Mouse (Mus musculus) limb, embryonic 14.5 days (tissue): Measurements from ENCODE around the gene Trim46. TPM values are rescaled to one million over a fixed set of nuclear protein-coding genes. Genes with fewer than 3 reads are reported as not detected.

Experiments used
- ATAC-seq: fragments of 200-750 bp; cut with Nextera tagmentation; 2 replicates; pipeline ENCODE4 v1.8.0; 2017; ENCODE audit warnings: low read depth, moderate number of reproducible peaks, moderate TSS enrichment; ENCODE audit not compliant: low FRiP score
- DNase-seq: peaks from one replicate; pipeline ENCODE4 v3.0.0-alpha.2; 2015; ENCODE audit warnings: low spot score
- H3K27ac ChIP-seq: fragments of 300-500 bp; sonication (generic); replicated peaks from 2 replicates; pipeline ENCODE4 v1.5.1; 2014; ENCODE audit warnings: low read depth, mild to moderate bottlenecking, low read length, moderate library complexity, mixed read lengths
- H3K27me3 ChIP-seq: fragments of 300-500 bp; sonication (generic); 2 replicates; pipeline ENCODE4 v1.6.1; 2014; ENCODE audit warnings: low read length, mixed read lengths; ENCODE audit not compliant: control insufficient read depth, insufficient read depth
- H3K36me3 ChIP-seq: fragments of 300-500 bp; sonication (generic); 2 replicates; pipeline ENCODE4 v1.6.1; 2014; ENCODE audit warnings: mild to moderate bottlenecking, low read length, moderate library complexity, mixed read lengths; ENCODE audit not compliant: control insufficient read depth, insufficient read depth
- H3K4me1 ChIP-seq: fragments of 300-500 bp; sonication (generic); 2 replicates; pipeline ENCODE4 v1.6.1; 2014; ENCODE audit warnings: antibody characterized with exemption, low read length, mixed read lengths; ENCODE audit not compliant: control insufficient read depth, insufficient read depth
- H3K4me2 ChIP-seq: fragments of 300-500 bp; sonication (generic); replicated peaks from 2 replicates; pipeline ENCODE4 v1.6.1; 2014; ENCODE audit warnings: low read depth, mild to moderate bottlenecking, low read length, moderate library complexity; ENCODE audit not compliant: severe bottlenecking
- H3K4me3 ChIP-seq: fragments of 300-500 bp; sonication (generic); replicated peaks from 2 replicates; pipeline ENCODE4 v1.5.1; 2014; ENCODE audit warnings: low read length
- H3K9ac ChIP-seq: fragments of 300-500 bp; sonication (generic); 2 replicates; pipeline ENCODE4 v1.6.1; 2014; ENCODE audit warnings: mild to moderate bottlenecking, low read depth, low read length, moderate library complexity; ENCODE audit not compliant: severe bottlenecking
- H3K9me3 ChIP-seq: fragments of 300-500 bp; sonication (generic); 2 replicates; pipeline ENCODE4 v1.6.1; 2016; ENCODE audit warnings: low read length; ENCODE audit not compliant: control insufficient read depth
- POLR2A ChIP-seq: fragments of 200-500 bp; IDR thresholded peaks from 2 replicates; pipeline ENCODE4 v1.8.0; 2012; ENCODE audit warnings: inconsistent platforms, mild to moderate bottlenecking, moderate library complexity, borderline replicate concordance; ENCODE audit not compliant: insufficient read depth, insufficient read length; ENCODE audit errors: extremely low read depth
- WGBS: fragments of 180-500 bp; shearing (Covaris S2); extraction: QIAGEN DNeasy Blood & Tissue Kit; methylation state at CpG from one replicate; pipeline ENCODE4 v1.1.7; 2014; 5-methylcytosine and 5-hydroxymethylcytosine counted together
- polyA plus RNA-seq, 2 experiments: library from polyadenylated mRNA; depleted of rRNA in 1 of 2; stranded (reverse) in 1 of 2; unstranded in 1 of 2; fragments of >200 nt; fragmentation: Nextera tagmentation in 1 of 2; extraction: Ambion mirVana in 1 of 2; gene quantifications; 2 replicates each; pipeline versions ENCODE4 v1.2.1 to v1.2.3; 2012 to 2014

The Trim46 gene
- polyA plus RNA-seq, 2 experiments, result 3.9 to 19.0 TPM

GRCm38 (mm10) chr3:89215853-89216252 is 30.3 kb downstream of the Trim46 start:
- Histone ChIP-seq H3K4me3 (peak overlapping the region; percentile 85), H3K9ac (peak overlapping the region; percentile 90; the same call in 1 of the 2 replicates), H3K9me3 (no peaks in the 10 kb centered on the region), H3K4me1 (peaks cover 20% of the 10 kb centered on the region), H3K36me3 (peaks cover 12% of the 10 kb centered on the region; the same call in 1 of the 2 replicates), H3K27me3 (no peaks in the 10 kb centered on the region), H3K27ac (peak overlapping the region; percentile 99; the same call in 1 of the 2 replicates), H3K4me2 (peak overlapping the region; percentile 86)
- peak; percentile 20; the same call in 1 of the 2 replicates for ATAC-seq
- no peak for TF ChIP-seq POLR2A
- 2% methylated on average over 6 of the region's 6 CpGs for WGBS
- DNase-seq, result peak; percentile 93

- Histone ChIP-seq H3K4me2 (peak within 1 kb of the TSS; percentile 86), H3K9ac (peak within 1 kb of the TSS; percentile 90), H3K27me3 (no peaks in the 10 kb centered on the region), H3K36me3 (peaks cover 17% of the 10 kb centered on the region), H3K4me1 (peaks cover 20% of the 10 kb centered on the region), H3K27ac (peak within 1 kb of the TSS; percentile 99), H3K9me3 (no peaks in the 10 kb centered on the region), H3K4me3 (peak within 1 kb of the TSS; percentile 85)
- peak; percentile 5; the same call in 1 of the 2 replicates for ATAC-seq
- WGBS, result 3% methylated on average over 17 of the region's 19 CpGs
- DNase-seq, result peak; percentile 66
- no peak for TF ChIP-seq POLR2A
Measured at GRCm38 (mm10) chr3:89214681-89215411, 31.3 kb downstream of the Trim46 start, which contains the start of gene Thbs3. TSS of gene Thbs3 (plus strand) at chr3:89215180.

GRCm38 (mm10) chr3:89213803-89214530 is 32.1 kb downstream of the Trim46 start:
- Histone ChIP-seq H3K4me3 (peak overlapping the region; percentile 85), H3K9ac (peak overlapping the region; percentile 90), H3K4me1 (peaks cover 20% of the 10 kb centered on the region), H3K4me2 (peak overlapping the region; percentile 86), H3K27ac (peak overlapping the region; percentile 99), H3K36me3 (peaks cover 17% of the 10 kb centered on the region), H3K27me3 (no peaks in the 10 kb centered on the region), H3K9me3 (no peaks in the 10 kb centered on the region)
- 0 out of 2 replicates have a peak, but pooled peaks have one; percentile 57 for TF ChIP-seq POLR2A
- peak; percentile 95 for DNase-seq
- 0% methylated on average over 66 of the region's 69 CpGs for WGBS
- peak; percentile 92 for ATAC-seq

GRCm38 (mm10) chr3:89210731-89211130 is 35.4 kb downstream of the Trim46 start:
- H3K4me3 ChIP-seq, result no peak overlapping the region
- no peak overlapping the region for H3K4me2 ChIP-seq
- H3K9ac ChIP-seq, result no peak overlapping the region
- peak overlapping the region; percentile 8; the same call in 1 of the 2 replicates for H3K27ac ChIP-seq
- peaks cover 49% of the 10 kb centered on the region for H3K36me3 ChIP-seq
- ATAC-seq (no peak), DNase-seq (peak; percentile 23)
- 76% methylated on average over 7 of the region's 7 CpGs for WGBS
- H3K27me3 ChIP-seq, result no peaks in the 10 kb centered on the region
- no peaks in the 10 kb centered on the region for H3K9me3 ChIP-seq
- peaks cover 16% of the 10 kb centered on the region for H3K4me1 ChIP-seq
- no peak for TF ChIP-seq POLR2A

- no peak overlapping the region for H3K9ac ChIP-seq
- no peak overlapping the region for H3K4me2 ChIP-seq
- WGBS, result 83% methylated on average over 13 of the region's 13 CpGs
- ATAC-seq, result no peak
- no peak overlapping the region; the same call in 1 of the 2 replicates for H3K27ac ChIP-seq
- H3K9me3 ChIP-seq, result no peaks in the 10 kb centered on the region
- no peak overlapping the region for H3K4me3 ChIP-seq
- H3K36me3 ChIP-seq, result peaks cover 53% of the 10 kb centered on the region
- no peak for DNase-seq
- TF ChIP-seq POLR2A, result no peak
- H3K4me1 ChIP-seq, result peaks cover 11% of the 10 kb centered on the region
- no peaks in the 10 kb centered on the region for H3K27me3 ChIP-seq
Measured at GRCm38 (mm10) chr3:89210162-89210561, 35.9 kb downstream of the Trim46 start.
